Mouse (Mus musculus): Measurements from ENCODE around the gene Fpr2. TPM values are rescaled to one million over a fixed set of nuclear protein-coding genes. Genes with fewer than 3 reads are reported as not detected.
A peak's percentile ranks its signal among the peaks of the same experiment; 100 is the strongest.
"Not testable (repeated sequence)": the region's sequence is repeated elsewhere in the genome, so short reads cannot be mapped to it uniquely, and the experiment has no call there.

Gene Fpr2
- polyA plus RNA-seq, 1 experiment from 2014 or later: not detected

- H3K4me3 ChIP-seq: no peak overlapping the region
- 95% methylated on average over 1 of the region's 1 CpGs for WGBS
Measured at GRCm38 (mm10) chr17:17900768-17901167, 13.1 kb downstream of the Fpr2 start.

GRCm38 (mm10) chr17:17909636-17910421 lies 22.2 kb downstream of the Fpr2 start:
- H3K27ac ChIP-seq (replicated peaks): peak overlapping the region; percentile 77
- WGBS: 20% methylated on average over 51 of the region's 51 CpGs

More at GRCm38 (mm10) chr17:17900768-17901167, 13.1 kb downstream of the Fpr2 start:
- H3K36me3 ChIP-seq: no peaks in the 10 kb centered on the region
- H3K9me3 ChIP-seq (replicated peaks): no peaks in the 10 kb centered on the region
- H3K27me3 ChIP-seq (ENCODE audit: low read depth, poor library complexity, severe bottlenecking): no peaks in the 10 kb centered on the region
- no peak for DNase-seq (ENCODE audit: low spot score)
- no peak overlapping the region for H3K27ac ChIP-seq (replicated peaks)
- no peaks in the 10 kb centered on the region for H3K4me1 ChIP-seq

GRCm38 (mm10) chr17:17912618-17913017 lies 25.0 kb downstream of the Fpr2 start:
- not testable (repeated sequence) for H3K4me3 ChIP-seq; H3K4me1 ChIP-seq; H3K27ac ChIP-seq (replicated peaks); H3K27me3 ChIP-seq (ENCODE audit: low read depth, poor library complexity, severe bottlenecking); H3K36me3 ChIP-seq; DNase-seq (ENCODE audit: low spot score)
- peaks cover 16% of the 10 kb centered on the region for H3K9me3 ChIP-seq (replicated peaks)
- 87% methylated on average over 8 of the region's 8 CpGs for WGBS

More at GRCm38 (mm10) chr17:17909636-17910421, 22.2 kb downstream of the Fpr2 start:
- Histone ChIP-seq H3K27me3 (ENCODE audit: low read depth, poor library complexity, severe bottlenecking) (no peaks in the 10 kb centered on the region), H3K9me3 (replicated peaks) (peaks cover 16% of the 10 kb centered on the region), H3K4me3 (peak overlapping the region; percentile 59), H3K36me3 (no peaks in the 10 kb centered on the region), H3K4me1 (peaks cover 6% of the 10 kb centered on the region; the same call in 1 of the 2 replicates)
- peak; percentile 84 for DNase-seq (ENCODE audit: low spot score)

GRCm38 (mm10) chr17:17917376-17917775 lies 29.8 kb downstream of the Fpr2 start:
- no peak overlapping the region for H3K4me3 ChIP-seq
- H3K4me1 ChIP-seq: no peaks in the 10 kb centered on the region
- 88% methylated on average over 1 of the region's 1 CpGs for WGBS
- no peaks in the 10 kb centered on the region for H3K9me3 ChIP-seq (replicated peaks)
- no peak overlapping the region for H3K27ac ChIP-seq (replicated peaks)
- H3K27me3 ChIP-seq (ENCODE audit: low read depth, poor library complexity, severe bottlenecking): no peaks in the 10 kb centered on the region
- no peaks in the 10 kb centered on the region for H3K36me3 ChIP-seq
- no peak for DNase-seq (ENCODE audit: low spot score)

- Histone ChIP-seq H3K4me3 (no peak overlapping the region), H3K27ac (replicated peaks) (no peak overlapping the region), H3K36me3 (no peaks in the 10 kb centered on the region), H3K9me3 (replicated peaks) (no peaks in the 10 kb centered on the region), H3K27me3 (ENCODE audit: low read depth, poor library complexity, severe bottlenecking) (no peaks in the 10 kb centered on the region), H3K4me1 (no peaks in the 10 kb centered on the region)
- no peak for DNase-seq (ENCODE audit: low spot score)
Measured at GRCm38 (mm10) chr17:17917782-17918181, 30.2 kb downstream of the Fpr2 start.

Other genes with a start within 250 kb of the Fpr2 start
- gene Vmn2r90, start 184.1 kb upstream of the Fpr2 start, polyA plus RNA-seq (2016; fragmentation: Nextera tagmentation; extraction: Ambion mirVana): not detected in 2 replicates
- gene Spaca6, start 60.7 kb upstream of the Fpr2 start, polyA plus RNA-seq (2016; fragmentation: Nextera tagmentation; extraction: Ambion mirVana): 38.1 and 46.8 TPM in 2 replicates
- 0.65 and 0.83 TPM in 2 replicates for gene Has1, start 32.6 kb upstream of the Fpr2 start, polyA plus RNA-seq (2016; fragmentation: Nextera tagmentation; extraction: Ambion mirVana)
- not detected in 2 replicates for gene Fpr1, start 3.9 kb upstream of the Fpr2 start, polyA plus RNA-seq (2016; fragmentation: Nextera tagmentation; extraction: Ambion mirVana)
- gene Fpr3, start within 50 bp of the Fpr2 start, polyA plus RNA-seq (2016; fragmentation: Nextera tagmentation; extraction: Ambion mirVana): not detected in 2 replicates
- not detected in 2 replicates for gene Fpr-rs4, start 133.9 kb downstream of the Fpr2 start, polyA plus RNA-seq (2016; fragmentation: Nextera tagmentation; extraction: Ambion mirVana)
- gene Vmn2r124, start 161.6 kb downstream of the Fpr2 start, polyA plus RNA-seq (2016; fragmentation: Nextera tagmentation; extraction: Ambion mirVana): not detected in 2 replicates
- not detected in 2 replicates for gene Vmn2r91, start 197.2 kb downstream of the Fpr2 start, polyA plus RNA-seq (2016; fragmentation: Nextera tagmentation; extraction: Ambion mirVana)

Measured in midbrain, embryonic 10.5 days (tissue).